Mouse (Mus musculus): ENCODE data around the gene Gm45713. TPM values are rescaled to one million over a fixed set of nuclear protein-coding genes. Genes with fewer than 3 reads are reported as not detected.
"Not testable (repeated sequence)": the region's sequence is repeated elsewhere in the genome, so short reads cannot be mapped to it uniquely, and the experiment has no call there.

Gene Gm45713
- total RNA-seq, 2 experiments from 2014 or later = 0.50 TPM; not detected in 1

DNA sequence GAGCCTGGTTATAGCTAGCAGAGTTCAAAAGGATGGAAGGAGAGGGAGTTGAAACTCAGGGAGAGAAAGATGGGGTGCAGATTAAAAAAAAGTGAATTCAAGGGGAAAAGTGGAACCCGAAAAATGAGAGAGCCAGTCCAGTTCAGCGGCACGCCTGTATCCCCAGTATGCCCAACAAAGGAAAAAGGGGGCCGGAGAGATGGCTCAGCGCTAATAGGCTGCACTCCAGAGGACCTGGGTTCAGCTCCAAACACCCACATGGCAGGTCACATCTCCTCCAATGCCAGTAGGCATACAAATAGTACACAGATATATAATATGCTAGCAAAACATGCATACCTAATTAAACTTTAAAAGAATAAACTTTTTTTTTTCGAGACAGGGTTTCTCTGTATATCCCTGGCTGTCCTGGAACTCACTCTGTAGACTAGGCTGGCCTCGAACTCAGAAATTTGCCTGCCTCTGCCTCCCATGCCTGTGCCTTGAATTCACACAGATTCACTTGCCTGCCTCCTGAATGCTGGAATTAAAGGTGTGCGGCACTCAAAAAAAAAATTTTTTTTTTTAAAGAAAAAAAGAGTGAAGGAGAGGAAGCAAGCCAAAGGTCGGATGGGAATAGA, 27.1 kb upstream of the Gm45713 start:
- DNase-seq = no peak

DNA sequence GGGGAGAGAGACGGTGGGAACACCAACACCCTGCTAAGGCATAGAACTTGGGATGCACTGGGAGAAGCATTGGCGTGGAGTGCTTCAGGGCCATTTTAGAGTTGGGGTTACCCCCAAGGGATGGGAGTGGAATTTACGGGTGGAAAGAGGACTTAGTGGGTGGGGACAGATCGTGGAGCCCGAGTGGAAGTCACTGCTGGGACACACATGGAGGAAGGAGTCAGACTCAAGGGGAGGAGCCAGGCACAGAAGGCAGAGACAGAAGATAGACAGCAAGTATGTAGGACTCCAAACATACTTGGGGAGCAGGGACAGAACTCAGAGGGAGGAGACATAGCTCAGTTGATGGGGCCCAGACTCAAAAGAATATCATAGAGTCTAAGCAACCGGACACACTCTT, 26.5 kb upstream of the Gm45713 start:
- DNase-seq = no peak

DNA sequence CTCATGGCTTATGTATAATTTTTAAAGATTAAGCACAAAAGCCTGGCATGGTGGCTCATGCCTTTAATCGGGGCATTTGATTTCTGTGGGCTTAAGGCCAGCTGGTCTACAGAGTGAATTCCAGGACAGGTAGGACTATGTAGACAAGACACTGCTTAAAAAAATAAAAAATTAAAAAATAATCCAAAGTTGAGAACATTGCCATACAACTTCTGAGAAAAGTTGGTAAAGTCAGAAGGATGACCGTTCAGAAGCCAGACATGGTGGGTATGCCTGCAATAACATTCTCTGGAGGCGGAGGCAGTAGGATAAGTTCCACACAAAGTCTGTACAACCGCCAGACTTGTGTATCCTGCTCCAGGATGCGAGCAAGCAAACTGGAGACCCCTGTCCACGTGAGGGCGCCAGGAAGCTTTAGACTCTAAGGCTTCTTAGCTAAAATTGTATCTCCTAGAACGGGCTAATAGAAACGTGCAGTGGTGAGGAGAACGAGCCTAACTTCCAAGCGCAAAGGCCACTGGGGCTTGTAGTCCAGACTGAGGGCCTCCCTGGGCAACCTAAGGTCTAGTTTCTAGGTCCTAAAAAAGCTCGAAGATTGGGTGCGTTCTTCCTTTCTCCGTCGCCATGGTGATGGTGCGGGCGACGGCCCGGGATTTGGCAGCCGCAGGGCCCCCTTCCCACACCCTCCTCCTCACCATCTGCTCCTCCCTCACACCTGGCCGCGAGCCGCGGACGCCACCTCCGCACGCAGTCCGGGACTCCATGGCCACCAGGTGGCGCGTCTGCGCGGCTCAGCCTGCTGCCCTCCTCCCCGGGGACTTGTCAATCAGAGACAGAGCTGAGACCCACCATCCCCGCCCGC, 25.8 kb upstream of the Gm45713 start:
- peak; percentile 95 to 96 for DNase-seq

DNA sequence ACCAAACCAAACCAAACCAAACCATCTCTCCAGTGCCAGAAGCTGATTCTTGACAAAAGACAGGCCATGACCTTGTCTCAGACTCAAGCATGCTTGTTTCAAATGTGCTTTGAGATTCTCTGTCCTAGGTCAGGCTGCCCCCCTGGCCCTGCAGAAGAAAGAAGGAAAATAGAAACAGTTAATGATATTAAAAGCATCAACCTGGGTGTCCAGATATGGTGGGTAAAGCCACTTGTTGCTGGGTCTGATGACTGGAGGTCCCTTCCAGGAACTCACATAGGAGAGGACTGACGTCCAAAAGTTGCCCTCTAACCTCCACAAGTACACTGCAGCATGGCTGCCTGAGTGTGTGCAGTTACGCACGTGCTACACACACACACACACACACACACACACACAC, 24.8 kb upstream of the Gm45713 start:
- DNase-seq = no peak

DNA sequence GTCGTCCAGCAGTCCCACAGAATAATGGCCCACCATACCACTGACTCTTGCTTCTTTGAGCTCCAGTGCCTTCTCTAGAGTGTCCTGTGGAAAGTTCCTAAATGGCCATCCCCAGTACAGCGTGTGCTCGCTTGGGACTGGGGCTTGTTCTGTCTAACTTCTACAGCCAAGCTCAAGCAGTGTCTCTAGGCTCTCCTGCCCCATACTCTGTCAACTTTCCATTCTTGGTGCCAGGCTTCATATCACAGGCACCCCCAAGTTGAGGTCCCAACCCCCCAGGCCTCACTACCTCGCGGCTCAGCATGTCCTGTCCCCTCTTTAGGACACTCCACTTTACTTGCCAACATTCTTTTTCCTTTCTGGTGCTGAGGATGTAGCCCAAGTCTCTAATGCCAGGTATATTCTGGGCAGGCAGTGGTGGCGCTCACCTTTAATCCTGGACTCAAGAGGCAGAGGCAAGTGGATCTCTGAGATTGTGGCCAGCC, 24.3 kb upstream of the Gm45713 start:
- DNase-seq = no peak

DNA sequence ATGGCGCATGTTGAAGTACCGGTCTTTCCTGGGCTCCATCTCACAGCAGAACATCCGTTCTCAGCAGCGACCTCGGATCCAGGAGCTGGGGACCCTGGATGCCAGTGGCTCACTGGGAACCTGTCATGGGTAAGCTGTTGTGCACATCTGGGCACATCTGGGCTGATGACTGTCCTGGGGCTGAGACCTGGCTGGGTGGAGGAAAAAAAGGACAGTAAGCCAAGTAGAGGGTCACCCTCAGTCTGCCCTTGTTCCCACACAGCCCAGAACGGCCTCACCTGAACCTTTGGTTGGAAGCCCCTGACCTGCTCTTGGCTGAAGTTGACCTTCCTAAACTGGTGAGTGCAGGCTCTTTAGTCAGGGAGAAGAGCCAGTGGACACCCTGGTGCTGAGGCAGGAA, 23.0 kb upstream of the Gm45713 start:
- DNase-seq = no peak

DNA sequence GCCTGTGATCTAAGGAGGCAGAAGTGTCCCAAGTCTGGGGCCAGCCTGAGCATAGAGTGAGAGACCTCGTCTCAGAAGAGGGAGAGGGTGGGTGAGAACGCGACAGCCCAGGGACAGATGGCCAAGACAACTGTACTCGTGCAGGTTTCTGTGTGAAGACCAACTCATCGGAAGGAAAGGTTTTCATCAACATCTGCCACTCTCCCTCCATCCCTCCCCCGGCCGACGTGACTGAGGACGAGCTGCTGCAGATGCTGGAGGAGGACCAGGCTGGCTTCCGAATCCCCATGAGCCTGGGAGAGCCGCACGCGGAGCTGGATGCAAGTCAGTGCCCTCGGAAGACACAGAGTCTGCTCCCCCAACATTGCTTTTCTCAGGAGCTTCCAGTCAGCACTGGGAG, 21.4 kb upstream of the Gm45713 start:
- DNase-seq = no peak

DNA sequence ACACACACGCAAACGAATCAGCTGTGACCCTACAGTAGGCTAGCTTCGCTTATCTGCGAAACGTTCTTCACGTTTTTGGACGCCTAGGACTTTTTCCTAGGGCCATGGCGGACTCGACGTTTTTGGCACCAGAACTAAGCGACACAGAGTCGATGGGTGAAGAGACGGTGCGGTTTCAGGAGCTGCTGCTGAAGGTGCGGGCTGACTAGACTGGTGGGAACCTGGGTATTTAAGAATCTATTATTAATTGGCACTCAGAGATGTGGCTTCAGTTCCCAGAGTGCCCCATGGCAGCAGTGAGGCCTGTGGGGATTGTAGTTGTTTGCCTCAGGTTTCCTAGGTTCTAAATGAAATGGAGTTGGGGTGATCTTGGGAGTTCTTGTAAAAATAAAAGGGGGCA, 20.2 kb upstream of the Gm45713 start:
- DNase-seq = no peak

DNA sequence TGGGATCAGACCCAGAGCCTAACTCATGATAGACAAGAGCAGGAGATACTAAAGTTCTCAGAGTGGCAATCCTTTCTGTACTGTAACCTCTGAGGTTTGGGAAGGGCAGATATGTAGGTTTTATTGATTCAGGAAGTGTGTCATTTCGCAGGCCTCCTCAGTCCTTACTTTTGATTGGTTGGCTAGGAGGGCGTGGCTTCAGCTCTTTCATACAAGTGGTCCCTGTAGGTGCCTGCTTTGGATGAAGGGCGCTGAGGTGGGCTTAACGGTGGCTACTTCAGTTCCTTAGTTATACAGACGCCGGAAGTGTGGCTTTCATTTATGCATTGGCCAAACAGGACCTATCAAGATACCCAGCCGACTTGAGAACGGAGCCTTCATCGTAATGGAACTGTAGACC, 19.6 kb upstream of the Gm45713 start:
- no peak for DNase-seq

DNA sequence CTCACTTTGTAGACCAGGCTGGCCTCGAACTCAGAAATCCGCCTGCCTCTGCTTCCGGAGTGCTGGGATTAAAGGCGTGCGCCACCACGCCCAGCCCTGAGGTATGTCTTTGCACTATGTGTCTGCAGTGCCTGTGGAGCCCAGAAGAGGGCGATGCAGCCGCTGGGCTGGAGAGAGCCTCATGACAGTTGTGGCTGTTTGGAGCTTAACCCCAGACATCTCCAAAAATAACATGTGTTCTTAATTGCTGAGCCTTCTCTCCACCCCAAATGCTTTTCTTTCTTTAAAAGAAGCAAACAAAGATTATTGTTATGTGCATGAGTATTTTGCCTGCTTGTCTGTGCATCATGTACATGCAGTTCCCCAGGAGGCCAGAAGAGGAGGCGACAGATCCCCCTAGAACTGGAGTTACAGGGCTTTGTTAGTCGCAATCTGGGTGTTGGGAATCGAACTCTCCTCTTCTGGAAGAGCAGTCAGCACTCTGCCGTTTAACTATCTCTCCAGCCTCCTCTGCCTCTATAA, 19.0 kb upstream of the Gm45713 start:
- no peak for DNase-seq

DNA sequence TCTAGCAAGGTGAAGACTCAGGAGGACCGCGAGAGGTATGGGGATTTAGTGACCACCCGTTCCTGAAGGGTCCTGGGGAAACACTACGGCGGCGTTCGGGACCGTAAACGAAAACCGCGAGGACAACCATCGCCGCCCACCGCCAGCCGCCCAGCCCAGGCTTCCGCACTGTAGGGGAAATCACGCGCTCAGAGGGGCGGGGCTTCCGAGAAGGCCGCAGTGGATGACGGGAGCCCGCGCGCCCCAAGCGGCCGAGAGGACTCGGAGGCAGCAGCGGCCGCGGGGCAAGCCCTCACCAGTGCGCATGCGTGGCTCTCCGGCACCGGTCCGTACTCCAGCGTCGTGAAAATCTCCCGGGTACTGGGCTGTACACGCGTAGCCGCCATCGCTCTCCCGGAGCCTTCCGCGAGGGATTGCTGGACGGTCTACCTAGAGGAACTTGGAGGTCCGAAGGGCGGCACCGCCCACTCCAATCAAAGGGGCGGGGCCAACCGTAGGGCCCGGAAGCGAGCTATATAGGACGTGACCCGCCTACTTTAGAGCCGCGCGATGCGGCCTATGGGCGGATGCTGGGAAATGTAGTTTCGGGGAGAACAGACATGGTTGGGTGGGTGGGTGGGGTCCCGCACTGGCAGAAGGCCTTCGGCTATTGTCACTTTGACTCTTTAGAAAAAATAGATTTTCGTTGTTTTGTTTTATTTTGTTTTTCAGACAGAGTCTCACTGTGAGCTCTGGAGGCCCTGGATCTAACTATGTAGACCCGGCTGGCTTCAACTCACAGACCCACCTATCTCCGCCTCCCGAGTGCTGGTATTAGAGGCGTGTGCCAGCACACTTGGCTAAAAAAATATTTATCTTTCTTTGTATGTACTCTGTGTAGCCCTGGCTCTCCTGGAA, 18.3 kb upstream of the Gm45713 start, which contains the start of the genes Pih1d1 and Aldh16a1:
Gene Pih1d1 (plus strand): TSS at position 208 of the 897 bp plus-strand sequence.
Gene Aldh16a1 (minus strand): TSS at position 489 of the 897 bp plus-strand sequence.
- peak; percentile 96 to 98 for DNase-seq

DNA sequence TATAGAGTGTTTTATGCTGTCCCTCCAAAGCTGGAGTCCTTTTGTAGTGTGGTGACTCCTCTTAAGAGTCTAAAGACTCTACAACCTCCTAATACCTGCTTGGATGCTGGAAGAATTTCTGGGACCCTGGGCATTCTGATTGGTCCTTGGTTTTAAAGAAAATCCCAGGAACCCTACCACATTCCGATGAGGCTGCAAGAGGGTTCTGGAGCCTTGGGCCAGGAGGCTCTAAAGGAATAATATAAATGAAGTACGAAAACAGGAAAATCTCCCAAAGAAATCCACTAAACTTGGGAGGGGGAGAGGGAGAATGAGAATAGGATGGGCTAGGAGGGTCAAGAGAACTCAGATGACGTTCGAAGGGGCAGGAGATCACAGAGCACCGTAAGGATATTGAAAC, 17.6 kb upstream of the Gm45713 start:
- DNase-seq = no peak

DNA sequence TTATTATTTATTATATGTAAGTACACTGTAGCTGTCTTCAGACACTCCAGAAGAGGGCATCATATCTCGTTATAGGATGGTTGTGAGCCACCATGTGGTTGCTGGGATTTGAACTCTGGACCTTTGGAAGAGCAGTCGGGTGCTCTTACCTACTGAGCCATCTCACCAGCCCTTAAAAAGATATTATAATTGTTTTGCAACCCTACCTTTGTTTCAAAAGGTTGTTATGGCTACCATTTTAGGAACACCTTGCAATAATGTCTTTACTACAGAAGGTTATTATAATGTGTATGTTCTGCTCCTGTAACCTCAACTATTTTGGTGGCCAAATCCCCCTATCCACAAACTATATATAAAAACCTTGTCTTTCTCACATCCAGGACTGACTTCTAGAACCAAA, 17.0 kb upstream of the Gm45713 start:
- not testable (repeated sequence) for DNase-seq

DNA sequence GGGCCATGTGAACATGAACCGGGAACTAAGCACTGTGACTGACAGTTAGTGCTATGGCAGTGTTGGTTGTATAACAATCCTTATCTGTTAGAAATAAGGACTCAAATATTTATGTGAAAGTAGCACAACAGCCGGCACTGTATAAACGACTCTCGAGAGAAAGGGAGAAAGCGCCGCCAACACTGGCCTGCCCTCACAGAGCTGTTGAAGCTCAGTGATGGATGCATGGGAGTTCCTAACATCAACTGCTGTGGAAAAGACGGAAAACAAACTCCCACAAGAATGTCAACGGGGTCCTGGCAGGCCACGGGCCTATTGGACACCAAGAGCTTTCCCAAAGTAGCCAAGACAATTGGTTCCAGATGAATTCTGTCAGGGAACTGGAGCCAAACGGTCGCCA, 15.3 kb upstream of the Gm45713 start:
- no peak for DNase-seq

DNA sequence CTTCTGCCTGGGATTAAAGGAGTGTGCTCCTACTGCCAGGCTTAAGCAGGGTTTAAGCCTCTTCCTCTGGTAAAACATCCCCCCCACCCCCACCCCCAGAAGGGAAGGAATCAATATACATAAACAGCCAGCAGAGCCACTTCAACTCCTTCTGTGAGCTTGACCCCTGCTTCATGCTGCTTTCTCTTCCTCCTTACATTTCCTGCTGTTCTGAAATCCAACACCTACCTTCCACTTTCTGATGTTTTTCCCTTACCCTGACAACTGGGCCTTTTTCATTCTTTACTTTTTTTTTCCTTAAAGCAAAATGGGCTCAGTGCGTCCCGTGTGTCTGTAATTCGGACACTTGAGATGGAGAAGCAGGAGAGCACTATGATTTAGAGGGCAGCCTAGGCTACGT, 14.3 kb upstream of the Gm45713 start:
- DNase-seq = no peak

DNA sequence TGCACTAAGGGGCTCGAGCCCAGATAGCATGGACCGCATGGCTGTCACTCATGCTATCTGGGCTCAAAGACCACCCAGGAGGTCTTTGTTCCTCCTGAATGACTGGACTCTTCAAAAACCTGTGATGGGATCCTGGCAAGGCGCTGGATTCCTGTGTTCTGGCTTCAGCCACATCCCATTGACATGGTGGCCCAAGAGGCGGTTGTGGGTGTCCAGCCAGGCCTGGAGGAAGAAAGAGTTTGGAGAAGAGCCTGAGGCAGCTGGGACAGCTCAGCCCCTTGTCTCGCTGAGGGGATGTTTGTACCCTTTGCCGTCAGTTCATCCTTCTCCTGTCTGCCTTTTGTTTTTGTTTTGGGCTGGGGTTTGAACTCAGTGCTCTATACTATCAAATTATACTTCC, 13.5 kb upstream of the Gm45713 start:
- DNase-seq = no peak

DNA sequence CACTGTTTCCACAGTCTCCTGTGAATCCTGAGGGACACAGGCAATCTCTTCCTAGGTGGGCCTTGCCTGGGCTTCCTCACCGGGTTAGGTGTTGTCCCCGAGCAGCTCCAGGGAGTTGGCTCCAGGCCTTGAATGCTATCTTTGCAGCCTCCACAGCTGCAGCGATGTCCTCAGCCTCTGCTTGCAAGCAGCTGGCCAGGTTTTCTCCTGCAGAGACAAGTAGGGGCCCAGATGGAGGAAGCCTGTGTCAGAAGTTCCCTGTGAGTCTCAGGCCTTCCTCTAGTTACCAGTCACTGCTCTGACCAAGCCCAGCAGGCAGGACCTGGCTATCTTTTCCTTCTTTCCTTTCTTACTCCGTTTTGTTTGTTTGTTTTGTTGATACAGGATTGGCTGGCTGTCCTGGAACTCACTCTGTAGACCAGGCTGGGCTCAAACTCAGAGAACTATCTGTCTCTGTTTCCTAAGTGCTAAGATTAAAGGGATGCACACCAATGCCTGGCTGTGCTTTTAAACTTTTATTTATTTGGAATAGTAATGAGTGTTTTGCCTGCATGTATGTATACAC, 12.6 kb upstream of the Gm45713 start:
- DNase-seq = no peak

DNA sequence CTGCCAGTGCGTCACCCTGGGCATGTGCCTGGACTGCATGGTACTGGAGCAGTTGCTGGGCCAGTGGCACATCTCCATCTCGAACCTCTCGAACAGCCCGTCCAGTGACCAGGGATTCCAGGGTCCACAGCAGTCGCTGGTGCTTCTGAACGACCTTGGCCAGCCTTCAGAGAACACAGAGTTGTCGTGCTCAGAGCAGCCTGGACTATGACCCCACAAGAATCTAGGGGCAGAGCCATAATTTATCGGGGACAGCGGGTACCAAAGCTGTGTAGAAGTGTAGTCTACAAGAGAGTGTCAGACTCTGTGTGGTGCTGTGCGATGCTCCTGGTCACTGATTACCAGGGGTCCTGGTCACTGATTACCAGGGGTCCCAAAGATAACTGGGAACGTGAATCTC, 11.9 kb upstream of the Gm45713 start:
- DNase-seq = no peak

DNA sequence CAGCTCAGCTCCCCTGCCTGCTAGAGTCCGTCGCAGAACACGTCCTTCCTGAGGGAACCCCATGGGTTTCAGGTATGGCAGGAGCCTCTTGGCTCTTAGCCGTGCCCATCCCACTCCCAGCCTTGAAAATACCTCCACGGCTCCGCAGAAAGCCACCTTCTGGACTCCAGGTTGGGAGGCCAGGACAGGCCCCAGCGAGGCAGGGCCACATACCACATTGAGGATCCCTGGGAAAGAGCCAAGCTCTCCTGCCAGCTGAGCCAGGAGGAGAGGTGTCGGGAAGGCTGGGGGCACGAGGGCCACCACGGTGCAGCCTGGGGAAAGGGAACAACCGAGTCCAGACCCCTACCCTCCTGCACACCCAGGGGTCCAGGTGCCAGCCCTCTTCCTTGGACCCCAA, 11.2 kb upstream of the Gm45713 start:
- no peak for DNase-seq

DNA sequence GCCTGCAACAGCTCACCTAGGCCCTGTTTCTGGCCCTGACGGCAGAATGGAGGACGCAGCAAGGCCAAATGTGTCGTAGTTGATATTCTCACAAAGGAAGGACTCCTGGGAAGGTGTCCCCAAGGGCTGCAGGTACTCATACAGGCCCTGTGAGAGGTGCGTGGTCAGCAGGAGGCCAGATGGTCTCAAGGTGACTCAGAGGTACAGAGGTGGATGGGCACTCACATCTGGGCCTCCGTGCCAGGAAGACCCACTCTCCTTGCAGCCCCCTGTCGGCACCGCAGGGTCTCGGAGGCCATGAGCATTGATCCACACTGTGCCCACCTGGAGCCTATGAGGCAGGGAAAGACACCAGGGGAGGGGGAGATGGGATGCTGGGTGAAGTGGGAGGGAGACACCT, 9.4 kb upstream of the Gm45713 start:
- DNase-seq = no peak

DNA sequence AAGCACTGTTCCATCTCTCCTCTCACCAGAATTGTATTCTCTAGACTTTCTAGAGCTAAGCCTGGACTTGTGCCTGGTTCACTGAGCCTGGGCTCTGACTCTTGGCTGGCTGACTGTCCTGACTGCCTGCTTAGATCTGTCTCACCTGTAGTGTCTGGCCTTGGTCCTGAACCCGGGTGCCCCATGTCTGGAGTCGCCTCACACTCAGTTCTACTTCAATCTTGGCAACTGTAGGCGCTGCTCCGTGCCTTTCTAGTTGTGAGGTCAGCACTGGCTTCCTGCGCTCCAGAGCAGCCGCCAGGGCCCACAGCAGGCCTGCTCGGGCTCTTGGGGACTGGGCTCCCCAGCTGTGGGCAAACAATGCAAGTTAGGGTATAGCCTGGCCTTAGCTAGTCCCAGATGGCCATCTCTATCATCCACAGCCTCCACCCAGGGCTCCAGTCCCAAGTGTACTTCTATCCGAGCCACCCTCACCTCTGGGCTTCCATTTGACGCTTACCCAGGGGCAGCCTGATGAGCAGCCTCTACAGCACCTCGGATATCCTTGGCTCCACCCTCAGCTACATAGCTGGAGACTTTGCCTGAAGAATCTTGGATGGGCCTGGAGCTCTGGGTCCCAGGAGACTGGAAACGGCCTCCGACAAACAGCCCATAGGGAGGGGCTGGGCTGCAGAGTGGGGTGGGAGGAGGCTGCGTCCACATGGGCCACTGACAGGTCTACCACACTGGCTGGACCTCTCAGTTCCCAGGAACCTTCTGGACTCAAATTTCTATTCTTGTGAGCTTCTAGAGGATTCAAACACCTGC, 8.5 kb upstream of the Gm45713 start:
- DNase-seq = no peak

Data from layer of hippocampus, postnatal 36 days (tissue).